Mouse (Mus musculus): ENCODE results near the gene Guk1. TPM values are rescaled to one million over a fixed set of nuclear protein-coding genes. Genes with fewer than 3 reads are reported as not detected.

Guk1 gene
- polyA plus RNA-seq, 1 experiment from 2014 or later: 119 TPM

DNA sequence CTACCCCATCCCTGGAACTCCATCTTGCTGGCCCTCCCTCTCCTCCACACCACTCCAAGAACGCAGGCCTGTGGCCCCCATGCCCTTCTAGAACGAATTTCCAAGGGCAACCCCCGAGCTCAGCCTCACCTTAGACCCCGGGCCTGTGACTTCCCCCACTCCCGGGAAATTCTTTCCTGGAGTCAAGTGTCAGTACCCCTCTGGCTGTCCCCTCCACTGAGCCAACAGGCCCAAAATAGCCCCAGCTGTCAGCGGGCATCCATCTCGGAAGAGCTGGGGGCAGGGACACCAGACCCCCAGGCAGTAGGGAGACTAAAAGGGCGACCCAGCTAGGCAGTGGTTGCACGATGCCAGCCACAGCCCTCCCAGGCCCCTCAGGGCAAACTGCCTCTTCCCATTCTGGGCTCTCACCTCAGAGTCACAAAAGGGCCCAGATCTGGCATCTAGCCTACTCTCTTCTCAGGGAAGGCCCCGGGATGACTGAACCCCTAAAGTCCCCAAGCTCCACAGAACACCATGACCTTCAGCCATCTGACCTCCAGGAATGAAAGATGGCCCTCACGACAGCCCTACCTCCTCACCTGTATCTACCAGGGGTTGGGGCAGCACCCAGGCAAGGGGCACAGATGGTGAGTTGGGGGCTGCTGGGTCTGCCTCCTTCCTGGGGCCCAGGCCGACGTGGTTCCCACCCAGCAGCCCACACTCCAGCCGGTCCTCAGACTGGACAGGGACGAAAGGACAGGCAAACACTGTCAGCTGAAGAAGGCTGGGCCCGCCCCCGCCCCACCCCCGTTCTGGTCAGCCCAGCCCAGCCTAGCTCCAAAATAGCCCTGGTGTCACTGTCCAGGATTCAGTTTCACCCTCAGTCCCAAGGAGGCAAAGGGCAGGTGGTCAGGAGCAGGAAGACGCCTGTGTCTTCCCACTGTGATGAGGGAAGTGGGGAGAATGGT is 53.2 kb downstream of the Guk1 start:
- no peaks in the 10 kb centered on the region for H3K9me3 ChIP-seq (ENCODE audit: control insufficient read depth)
- H3K4me2 ChIP-seq (replicated peaks; ENCODE audit: low read depth): no peak overlapping the region
- peaks cover 43% of the 10 kb centered on the region for H3K27me3 ChIP-seq (replicated peaks; ENCODE audit: control insufficient read depth, insufficient read depth, low read length)
- no peak overlapping the region for H3K9ac ChIP-seq (ENCODE audit: low read depth, low read length)
- TF ChIP-seq CTCF (IDR thresholded peaks at IDR 0.05; ENCODE audit: low read depth): no peak
- H3K27ac ChIP-seq (ENCODE audit: low read depth, low read length): no peak overlapping the region
- no peak for ATAC-seq
- H3K4me1 ChIP-seq (replicated peaks; ENCODE audit: control insufficient read depth, insufficient read depth, low read length): no peaks in the 10 kb centered on the region
- no peak overlapping the region for H3K4me3 ChIP-seq (ENCODE audit: low read depth, low read length)
- H3K36me3 ChIP-seq (ENCODE audit: control insufficient read depth, insufficient read depth): no peaks in the 10 kb centered on the region
- WGBS: 73% methylated on average over 19 of the region's 19 CpGs

DNA sequence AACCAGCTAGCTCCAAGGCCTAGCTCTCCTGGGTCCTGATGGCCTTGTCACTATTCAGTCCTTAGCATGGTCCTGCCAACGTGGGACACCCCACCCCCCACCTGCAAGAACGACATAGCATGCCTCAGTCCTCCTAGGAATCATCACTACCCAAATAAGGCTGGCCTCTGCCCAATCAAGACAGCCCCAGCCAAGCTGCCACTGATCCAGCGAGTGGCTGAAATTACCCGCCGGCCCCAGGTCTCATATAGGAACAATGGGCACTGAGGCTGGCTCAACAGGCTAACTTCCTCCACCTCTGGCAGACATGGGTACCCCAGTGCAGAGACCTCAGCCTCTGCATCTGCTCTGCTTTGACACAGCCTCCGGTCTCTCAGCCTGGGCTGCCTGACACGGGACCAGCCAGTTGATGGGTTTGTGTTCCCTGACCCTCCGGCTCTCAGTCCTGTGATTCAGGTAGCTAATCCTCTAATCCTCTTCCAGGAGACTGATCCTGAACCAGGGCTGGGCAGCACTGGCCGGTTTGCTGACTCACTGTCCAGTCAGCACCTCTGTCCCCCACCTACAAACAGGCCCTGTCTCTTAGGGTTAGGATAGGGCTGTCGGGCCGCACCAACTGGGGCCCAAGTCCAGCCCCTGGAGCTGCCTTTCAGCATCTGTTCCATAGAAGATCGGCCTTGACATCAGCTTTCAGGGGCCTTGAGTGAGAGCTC is 54.9 kb downstream of the Guk1 start:
- no peak overlapping the region for H3K4me3 ChIP-seq (ENCODE audit: low read depth, low read length)
- H3K4me1 ChIP-seq (replicated peaks; ENCODE audit: control insufficient read depth, insufficient read depth, low read length): no peaks in the 10 kb centered on the region
- H3K9me3 ChIP-seq (ENCODE audit: control insufficient read depth): no peaks in the 10 kb centered on the region
- no peak overlapping the region for H3K4me2 ChIP-seq (replicated peaks; ENCODE audit: low read depth)
- WGBS: 79% methylated on average over 12 of the region's 12 CpGs
- H3K27ac ChIP-seq (ENCODE audit: low read depth, low read length): no peak overlapping the region
- H3K36me3 ChIP-seq (ENCODE audit: control insufficient read depth, insufficient read depth): no peaks in the 10 kb centered on the region
- no peak for TF ChIP-seq CTCF (IDR thresholded peaks at IDR 0.05; ENCODE audit: low read depth)
- H3K27me3 ChIP-seq (replicated peaks; ENCODE audit: control insufficient read depth, insufficient read depth, low read length): peaks cover 51% of the 10 kb centered on the region
- no peak for ATAC-seq
- no peak overlapping the region for H3K9ac ChIP-seq (ENCODE audit: low read depth, low read length)

DNA sequence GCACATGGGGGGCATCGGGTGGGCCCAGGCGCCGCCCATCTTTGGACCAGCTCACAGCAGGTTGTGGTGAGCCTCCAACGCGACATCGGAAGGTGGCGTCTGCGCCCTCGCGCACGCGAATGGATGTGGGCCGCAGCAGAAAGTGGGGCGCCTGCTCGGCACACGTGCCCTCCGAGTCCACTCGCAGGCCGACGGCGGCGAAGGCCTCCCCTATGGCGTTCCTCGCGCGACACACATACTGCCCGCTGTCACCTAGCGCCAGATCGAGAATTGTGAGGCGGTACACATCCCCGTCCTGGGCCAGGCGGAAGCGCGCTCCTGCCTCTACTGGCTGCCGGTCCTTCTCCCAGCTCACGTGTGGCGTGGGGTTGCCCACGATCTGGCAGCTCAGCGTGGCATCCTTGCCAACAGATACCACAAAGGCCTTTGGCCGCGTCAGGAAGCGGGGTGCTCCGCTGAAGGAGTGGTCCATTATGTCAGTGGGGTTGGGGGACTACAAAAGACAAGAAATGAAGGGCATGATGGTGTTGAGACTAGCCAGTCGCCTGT is 56.0 kb downstream of the Guk1 start, which contains the start of gene Obscn:
TSS of gene Obscn (minus strand) at position 499 of the 549 bp plus-strand sequence.
- H3K4me1 ChIP-seq (replicated peaks; ENCODE audit: control insufficient read depth, insufficient read depth, low read length): no peaks in the 10 kb centered on the region
- H3K9me3 ChIP-seq (ENCODE audit: control insufficient read depth): no peaks in the 10 kb centered on the region
- H3K36me3 ChIP-seq (ENCODE audit: control insufficient read depth, insufficient read depth): no peaks in the 10 kb centered on the region
- peak within 1 kb of the TSS; percentile 6; the same call in 1 of the 2 replicates for H3K4me2 ChIP-seq (replicated peaks; ENCODE audit: low read depth)
- no peak within 1 kb of the TSS for H3K27ac ChIP-seq (ENCODE audit: low read depth, low read length)
- WGBS: 15% methylated on average over 44 of the region's 44 CpGs
- TF ChIP-seq CTCF (IDR thresholded peaks at IDR 0.05; ENCODE audit: low read depth): no peak
- H3K4me3 ChIP-seq (ENCODE audit: low read depth, low read length): peak within 1 kb of the TSS; percentile 20; the same call in 1 of the 2 replicates
- H3K9ac ChIP-seq (ENCODE audit: low read depth, low read length): no peak within 1 kb of the TSS
- H3K27me3 ChIP-seq (replicated peaks; ENCODE audit: control insufficient read depth, insufficient read depth, low read length): peaks cover 51% of the 10 kb centered on the region
- no peak for ATAC-seq

DNA sequence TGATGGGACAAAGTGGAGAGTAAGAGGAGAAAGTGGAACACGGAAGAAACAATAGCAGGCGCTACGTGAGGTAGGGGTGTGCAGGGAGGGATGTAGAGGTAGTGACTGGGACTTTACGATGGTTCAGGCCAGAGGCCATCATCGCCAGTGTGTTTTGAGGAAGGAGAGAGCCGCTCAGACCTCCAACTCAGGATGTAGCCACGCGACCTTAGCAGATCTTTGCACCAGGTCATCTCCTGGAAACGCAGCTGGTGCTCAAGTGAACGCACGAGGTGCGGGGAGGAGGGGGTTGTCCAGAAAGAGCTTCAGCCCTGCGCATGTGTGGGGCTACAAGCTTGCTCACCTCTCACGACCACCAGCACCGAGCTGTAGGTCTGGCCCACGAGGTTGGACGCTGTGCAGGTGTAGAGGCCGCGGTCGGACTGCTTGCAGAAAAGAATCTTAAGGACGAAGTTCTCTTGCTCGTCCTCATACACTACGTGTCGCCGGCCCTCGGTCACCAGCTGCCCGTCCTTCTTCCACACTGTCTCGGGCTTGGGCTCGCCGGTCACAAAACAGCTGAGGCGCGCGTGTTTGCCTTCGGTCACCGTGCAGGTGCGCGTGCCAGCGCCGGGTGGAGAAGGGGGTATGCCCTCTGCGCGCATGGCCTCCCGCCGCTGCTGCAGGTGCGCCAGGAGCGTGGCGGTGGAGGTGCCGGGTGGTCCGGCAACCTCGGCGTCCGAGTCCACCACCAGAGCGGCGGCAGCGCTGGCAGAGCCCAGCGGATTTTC is 56.8 kb downstream of the Guk1 start:
- Histone ChIP-seq H3K36me3 (ENCODE audit: control insufficient read depth, insufficient read depth) (no peaks in the 10 kb centered on the region), H3K27me3 (replicated peaks; ENCODE audit: control insufficient read depth, insufficient read depth, low read length) (peaks cover 51% of the 10 kb centered on the region), H3K27ac (ENCODE audit: low read depth, low read length) (no peak overlapping the region), H3K4me2 (replicated peaks; ENCODE audit: low read depth) (peak overlapping the region; percentile 48; the same call in 1 of the 2 replicates), H3K9ac (ENCODE audit: low read depth, low read length) (no peak overlapping the region), H3K4me1 (replicated peaks; ENCODE audit: control insufficient read depth, insufficient read depth, low read length) (no peaks in the 10 kb centered on the region), H3K4me3 (ENCODE audit: low read depth, low read length) (peak overlapping the region; percentile 20; the same call in 1 of the 2 replicates), H3K9me3 (ENCODE audit: control insufficient read depth) (no peaks in the 10 kb centered on the region)
- WGBS: 6% methylated on average over 55 of the region's 55 CpGs
- ATAC-seq: no peak
- no peak for TF ChIP-seq CTCF (IDR thresholded peaks at IDR 0.05; ENCODE audit: low read depth)

DNA sequence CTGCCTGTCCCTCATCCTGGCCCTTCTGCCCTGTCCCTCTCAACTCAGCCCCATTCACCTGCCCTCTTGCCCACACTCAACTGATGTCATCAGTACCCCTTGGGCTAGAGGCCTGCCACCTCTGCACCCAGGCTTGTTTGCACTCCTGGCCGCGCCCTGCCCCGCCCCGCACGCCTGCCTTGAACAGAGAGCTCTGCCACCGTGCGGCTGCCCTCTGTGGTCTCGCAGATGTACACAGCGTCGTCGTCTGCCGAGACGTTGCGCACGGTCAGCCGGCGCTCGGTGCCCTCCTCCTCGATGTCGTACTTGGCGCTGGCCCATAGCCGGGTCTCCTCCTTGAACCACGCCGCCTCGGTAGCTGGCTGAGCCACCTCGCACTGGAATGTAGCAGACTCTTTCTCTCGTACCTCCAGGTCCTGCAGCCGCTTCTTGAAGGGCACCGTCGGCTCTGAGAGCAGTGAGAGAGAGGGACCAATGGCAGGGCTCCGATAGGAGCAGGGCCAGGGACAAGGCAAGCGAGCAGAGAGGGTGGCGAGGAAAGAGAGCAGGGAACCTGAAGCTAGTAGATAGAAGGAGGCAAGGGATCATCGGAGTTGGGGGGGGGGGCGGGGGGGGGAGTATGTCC is 57.5 kb downstream of the Guk1 start:
- Histone ChIP-seq H3K4me3 (ENCODE audit: low read depth, low read length) (peak overlapping the region; percentile 14; the same call in 1 of the 2 replicates), H3K4me1 (replicated peaks; ENCODE audit: control insufficient read depth, insufficient read depth, low read length) (no peaks in the 10 kb centered on the region), H3K36me3 (ENCODE audit: control insufficient read depth, insufficient read depth) (no peaks in the 10 kb centered on the region), H3K27ac (ENCODE audit: low read depth, low read length) (no peak overlapping the region), H3K27me3 (replicated peaks; ENCODE audit: control insufficient read depth, insufficient read depth, low read length) (peaks cover 51% of the 10 kb centered on the region), H3K9me3 (ENCODE audit: control insufficient read depth) (no peaks in the 10 kb centered on the region), H3K9ac (ENCODE audit: low read depth, low read length) (no peak overlapping the region), H3K4me2 (replicated peaks; ENCODE audit: low read depth) (peak overlapping the region; percentile 48)
- ATAC-seq: peak; percentile 72
- peak; percentile 55 for TF ChIP-seq CTCF (IDR thresholded peaks at IDR 0.05; ENCODE audit: low read depth)
- 7% methylated on average over 35 of the region's 35 CpGs for WGBS

Other genes starting within 250 kb of the Guk1 start
- gene Hist3h2ba, start 243.3 kb downstream of the Guk1 start, polyA plus RNA-seq (2015; fragmentation: Nextera tagmentation; extraction: Ambion mirVana): 6.9 and 7.8 TPM in 2 replicates
- 15.8 and 16.7 TPM in 2 replicates for gene Hist3h2a, start 237.5 kb downstream of the Guk1 start, polyA plus RNA-seq (2015; fragmentation: Nextera tagmentation; extraction: Ambion mirVana)
- gene Trim17, start 237.5 kb downstream of the Guk1 start, polyA plus RNA-seq (2015; fragmentation: Nextera tagmentation; extraction: Ambion mirVana): 0.08 and 0.12 TPM in 2 replicates
- 8.9 and 9.7 TPM in 2 replicates for gene Trim11, start 214.1 kb downstream of the Guk1 start, polyA plus RNA-seq (2015; fragmentation: Nextera tagmentation; extraction: Ambion mirVana)
- gene Obscn, start 55.8 kb downstream of the Guk1 start, polyA plus RNA-seq (2015; fragmentation: Nextera tagmentation; extraction: Ambion mirVana): 0.16 and 0.23 TPM in 2 replicates
- 3.4 and 4.1 TPM in 2 replicates for gene Iba57, start 28.5 kb downstream of the Guk1 start, polyA plus RNA-seq (2015; fragmentation: Nextera tagmentation; extraction: Ambion mirVana)
- 2.2 and 2.3 TPM in 2 replicates for gene Gjc2, start 9.0 kb downstream of the Guk1 start, polyA plus RNA-seq (2015; fragmentation: Nextera tagmentation; extraction: Ambion mirVana)
- 87.1 and 96.5 TPM in 2 replicates for gene Mrpl55, start 10.3 kb upstream of the Guk1 start, polyA plus RNA-seq (2015; fragmentation: Nextera tagmentation; extraction: Ambion mirVana)
- 24.1 and 30.6 TPM in 2 replicates for gene 2310033P09Rik, start 16.1 kb upstream of the Guk1 start, polyA plus RNA-seq (2015; fragmentation: Nextera tagmentation; extraction: Ambion mirVana)
- gene Arf1, start 36.1 kb upstream of the Guk1 start, polyA plus RNA-seq (2015; fragmentation: Nextera tagmentation; extraction: Ambion mirVana): 574 and 605 TPM in 2 replicates
- not detected in 2 replicates for gene Wnt3a, start 98.5 kb upstream of the Guk1 start, polyA plus RNA-seq (2015; fragmentation: Nextera tagmentation; extraction: Ambion mirVana)
- 2.2 and 2.4 TPM in 2 replicates for gene Wnt9a, start 114.7 kb upstream of the Guk1 start, polyA plus RNA-seq (2015; fragmentation: Nextera tagmentation; extraction: Ambion mirVana)
- not detected in 2 replicates for gene Prss38, start 183.4 kb upstream of the Guk1 start, polyA plus RNA-seq (2015; fragmentation: Nextera tagmentation; extraction: Ambion mirVana)